Mouse (Mus musculus) lung, embryonic 14.5 days (tissue): ENCODE measurements at regions not wholly inside any gene's neighbourhood (a gene's known extent, or its start where the extent isn't known, plus 50 kb on each side); places are given as distances from the start of the nearest gene placed in this dataset. TPM values are rescaled to one million over a fixed set of nuclear protein-coding genes. Genes with fewer than 3 reads are reported as not detected.

Experiments used
- ATAC-seq: fragments of 200-750 bp; cut with Nextera tagmentation; 2 replicates; pipeline ENCODE4 v1.8.0; 2017; ENCODE audit warnings: mild to moderate bottlenecking, moderate TSS enrichment, moderate library complexity; ENCODE audit not compliant: insufficient read depth
- DNase-seq: peaks from one replicate; pipeline ENCODE4 v3.0.0-alpha.2; 2015
- H3K27ac ChIP-seq: fragments of 300-500 bp; sonication (generic); 2 replicates; pipeline ENCODE4 v1.5.1; 2014; ENCODE audit warnings: low read depth, mild to moderate bottlenecking, moderate library complexity
- H3K27me3 ChIP-seq: fragments of 300-500 bp; sonication (generic); 2 replicates; pipeline ENCODE4 v1.6.1; 2014; ENCODE audit warnings: low read length, control low read depth; ENCODE audit not compliant: insufficient read depth
- H3K36me3 ChIP-seq: fragments of 300-500 bp; sonication (generic); 2 replicates; pipeline ENCODE4 v1.6.1; 2014; ENCODE audit warnings: control low read depth; ENCODE audit not compliant: insufficient read depth
- H3K4me1 ChIP-seq: fragments of 300-500 bp; sonication (generic); 2 replicates; pipeline ENCODE4 v1.6.1; 2014; ENCODE audit warnings: antibody characterized with exemption, control low read depth; ENCODE audit not compliant: insufficient read depth
- H3K4me2 ChIP-seq: fragments of 300-500 bp; sonication (generic); 2 replicates; pipeline ENCODE4 v1.6.1; 2014; ENCODE audit warnings: mild to moderate bottlenecking
- H3K4me3 ChIP-seq: fragments of 300-500 bp; sonication (generic); 2 replicates; pipeline ENCODE4 v1.5.1; 2014; ENCODE audit warnings: low read depth, low read length
- H3K9ac ChIP-seq: fragments of 300-500 bp; sonication (generic); 2 replicates; pipeline ENCODE4 v1.6.1; 2014
- H3K9me3 ChIP-seq: fragments of 300-500 bp; sonication (generic); 2 replicates; pipeline ENCODE4 v1.6.1; 2016; ENCODE audit warnings: low read depth, low read length, control low read depth
- CTCF ChIP-seq: IDR thresholded peaks from 2 replicates; pipeline ENCODE4 v1.5.1; 2016; ENCODE audit warnings: antibody characterized with exemption, low read depth
- WGBS: fragments of 180-500 bp; shearing (Covaris S2); extraction: QIAGEN DNeasy Blood & Tissue Kit; methylation state at CpG from one replicate; pipeline ENCODE4 v1.1.7; 2014; 5-methylcytosine and 5-hydroxymethylcytosine counted together
- microRNA-seq: library from miRNA; unstranded; fragments of <30 nt; microRNA quantifications from one replicate; pipeline ENCODE4, GENCODE M21; 2016; ENCODE audit warnings: borderline number of aligned reads

DNA sequence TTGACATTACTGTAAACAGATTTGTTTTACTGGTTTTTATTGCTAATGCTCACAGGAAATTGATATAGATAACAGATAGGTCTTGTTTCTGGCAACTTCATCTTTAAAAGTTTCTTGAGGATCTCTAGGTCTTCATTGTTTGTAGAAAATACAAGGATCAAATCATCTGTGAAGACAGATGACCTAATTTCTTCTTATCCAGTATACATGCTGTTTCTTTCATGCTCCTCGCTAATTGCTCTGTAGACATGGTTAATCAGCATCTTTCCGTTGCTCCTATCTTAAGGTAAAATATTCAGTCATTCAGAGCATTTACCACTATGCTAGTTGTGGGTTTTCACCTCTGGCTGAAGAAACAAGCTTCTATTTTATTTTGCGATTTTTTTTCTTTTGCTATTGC lies 91.4 kb downstream of the Klhl6 start:
- Histone ChIP-seq H3K9me3 (no peaks in the 10 kb centered on the region), H3K9ac (no peak overlapping the region), H3K27ac (no peak overlapping the region), H3K27me3 (no peaks in the 10 kb centered on the region), H3K4me3 (no peak overlapping the region), H3K36me3 (no peaks in the 10 kb centered on the region), H3K4me2 (no peak overlapping the region), H3K4me1 (no peaks in the 10 kb centered on the region)
- no peak for DNase-seq
- no peak for ATAC-seq
- 68% methylated on average over 3 of the region's 3 CpGs for WGBS
- TF ChIP-seq CTCF: no peak

DNA sequence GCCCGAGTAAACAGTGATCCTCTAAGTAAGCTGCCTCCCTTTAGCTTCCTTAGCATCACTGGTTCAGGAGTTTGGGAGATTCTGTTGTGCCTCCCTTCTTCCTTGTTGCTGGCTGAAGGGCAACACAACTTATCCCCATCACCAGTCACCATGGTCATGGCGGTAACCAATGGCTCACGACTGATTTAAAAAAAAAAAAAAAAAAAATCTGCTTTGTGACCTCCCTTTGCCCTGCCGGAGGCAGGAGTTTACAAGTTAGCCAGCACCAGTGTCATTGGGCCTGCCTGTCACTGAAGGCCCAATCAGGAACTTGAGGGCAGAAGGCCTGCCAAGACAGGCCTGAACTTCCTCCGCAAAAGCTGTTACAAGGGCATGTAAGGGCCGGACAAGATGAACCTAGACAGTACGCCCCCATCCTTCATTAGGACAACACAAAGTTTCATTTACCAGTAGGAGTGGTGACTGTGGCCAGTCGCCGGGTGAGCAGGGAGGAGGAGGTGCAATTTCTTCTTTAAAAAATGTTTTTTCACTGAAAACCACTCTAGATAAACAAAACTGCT lies 88.3 kb downstream of the Klhl6 start:
- Histone ChIP-seq H3K9ac (no peak overlapping the region), H3K27me3 (no peaks in the 10 kb centered on the region), H3K36me3 (no peaks in the 10 kb centered on the region), H3K4me2 (no peak overlapping the region), H3K4me1 (no peaks in the 10 kb centered on the region), H3K4me3 (no peak overlapping the region), H3K27ac (no peak overlapping the region), H3K9me3 (no peaks in the 10 kb centered on the region)
- TF ChIP-seq CTCF: no peak
- 67% methylated on average over 9 of the region's 9 CpGs for WGBS
- ATAC-seq (no peak), DNase-seq (no peak)

Small RNA genes lying in the stretch of these regions (microRNA-seq; reads per million reads assigned to microRNA genes)
- gene Gm27883: not detected
